Mouse (Mus musculus) lung, adult 18-20 months (tissue): ENCODE results near the gene Csf3r.

ENCODE experiments used
- DNase-seq, 2 experiments: peaks; one replicate each; pipeline ENCODE4 v3.0.0; 2022; ENCODE audit warnings: mixed read lengths in 2 of 2

Csf3r gene

DNA sequence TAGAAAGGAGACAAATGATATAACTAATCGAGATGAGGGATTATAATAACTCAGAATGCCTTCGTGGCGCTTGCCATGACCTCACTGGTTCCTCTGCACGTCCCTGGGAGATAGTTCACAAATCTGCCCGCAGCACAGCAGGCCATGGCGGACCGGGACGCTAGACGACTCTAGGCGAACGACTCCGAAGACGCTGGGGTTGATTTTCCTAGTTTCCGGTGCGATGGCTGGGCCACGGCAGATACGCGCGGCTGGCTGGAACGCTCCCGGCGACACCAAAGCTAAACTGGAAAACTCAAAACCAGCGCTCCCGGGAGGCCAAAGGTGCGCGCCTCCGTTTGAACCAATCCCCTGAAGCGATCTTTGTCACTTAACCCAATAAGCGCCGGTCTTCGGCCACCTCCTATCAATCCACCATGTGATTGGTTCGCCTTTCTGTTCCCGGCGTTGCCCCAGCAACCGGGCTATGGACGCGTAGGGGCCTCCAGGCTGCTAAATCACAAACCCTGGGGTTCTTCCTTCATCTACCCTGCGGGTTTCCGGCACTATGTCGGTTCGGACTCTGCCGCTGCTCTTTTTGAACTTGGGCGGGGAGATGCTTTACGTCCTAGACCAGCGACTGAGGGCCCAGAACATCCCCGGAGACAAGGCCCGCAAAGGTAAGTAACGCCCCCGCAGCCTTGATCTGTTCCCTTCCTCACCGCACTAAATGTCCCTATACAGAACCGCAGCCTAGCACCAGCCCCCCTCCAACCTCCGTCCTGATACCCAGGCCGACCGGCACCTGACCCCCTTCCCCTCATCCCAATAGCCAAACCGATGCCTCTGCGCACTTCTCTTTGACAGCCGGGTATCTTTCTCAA is 34.0 kb downstream of the Csf3r start, which contains the start of gene Oscp1:
Oscp1 (plus strand) TSS at position 432 of the 863 bp plus-strand sequence.
- DNase-seq = peak; percentile 91 to 94

DNA sequence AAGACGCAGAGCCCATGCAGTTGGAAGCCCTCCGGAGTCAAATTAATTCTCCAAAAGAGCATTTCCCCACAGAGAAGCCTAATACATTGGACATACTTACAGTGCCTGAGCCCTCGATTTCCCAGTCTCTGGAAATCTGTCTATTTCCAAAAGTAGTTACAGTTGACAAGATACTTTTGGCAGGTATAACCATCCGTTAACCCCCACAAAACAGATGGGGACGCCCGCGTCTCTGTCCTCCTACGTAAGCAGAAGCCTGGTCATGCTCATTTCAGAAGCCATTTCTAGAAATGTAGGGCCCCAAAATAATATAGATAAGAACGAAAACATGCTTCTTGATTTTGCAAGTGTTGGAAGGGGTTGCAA is 34.6 kb downstream of the Csf3r start:
- no peak for DNase-seq

- DNase-seq = no peak
Observed at GRCm38 (mm10) chr4:126062856-126063255, 38.5 kb downstream of the Csf3r start.

GRCm38 (mm10) chr4:126065241-126065640 is 40.9 kb downstream of the Csf3r start:
- peak; percentile 45 to 58 for DNase-seq

GRCm38 (mm10) chr4:126067401-126068077 is 43.2 kb downstream of the Csf3r start:
- peak; percentile 74 to 76 for DNase-seq

DNA sequence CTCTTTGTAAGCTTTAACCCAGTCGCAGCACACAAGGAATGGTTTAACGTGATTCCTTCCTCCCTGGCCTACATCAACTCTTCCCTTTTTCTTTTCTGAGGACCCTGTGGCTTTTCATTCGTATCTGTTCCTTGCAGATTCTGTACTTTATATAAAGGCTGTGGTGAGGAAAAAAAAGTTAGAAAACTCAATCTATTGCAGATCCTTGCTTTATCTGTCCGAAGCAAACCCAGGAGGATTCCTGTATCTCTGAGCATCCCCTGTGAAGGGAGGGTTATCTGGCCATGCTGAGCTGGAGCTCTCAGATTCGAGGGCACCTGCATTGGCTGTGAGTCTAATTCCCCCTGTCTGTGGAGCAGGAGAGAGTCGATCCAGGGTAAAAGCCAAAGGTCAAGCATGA is 44.5 kb downstream of the Csf3r start:
- no peak for DNase-seq

GRCm38 (mm10) chr4:126077833-126078232 is 53.5 kb downstream of the Csf3r start:
- DNase-seq = no peak

- DNase-seq = no peak
Observed at GRCm38 (mm10) chr4:126079266-126079665, 54.9 kb downstream of the Csf3r start.

DNA sequence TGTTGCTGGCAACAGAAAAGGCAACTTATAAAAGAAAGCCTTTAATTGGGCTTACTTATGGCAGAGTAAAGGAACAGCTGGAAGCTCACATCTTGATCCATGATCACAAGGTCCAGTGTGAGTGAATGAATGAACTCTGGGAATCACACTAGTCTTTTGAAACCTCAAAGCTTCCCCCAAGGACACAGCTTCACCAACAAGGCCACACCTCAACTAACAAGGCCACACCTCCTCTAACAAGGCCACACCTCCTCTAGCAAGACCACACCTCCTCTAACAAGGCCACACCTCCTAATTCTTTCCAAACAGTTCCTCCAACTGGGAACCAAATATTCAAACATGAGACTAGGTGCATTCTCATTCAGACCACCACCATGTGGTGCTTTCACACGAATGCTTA is 57.3 kb downstream of the Csf3r start:
- no peak for DNase-seq

- DNase-seq = no peak
Observed at GRCm38 (mm10) chr4:126083021-126083420, 58.7 kb downstream of the Csf3r start.

GRCm38 (mm10) chr4:126084382-126084781 is 60.0 kb downstream of the Csf3r start:
- DNase-seq = no peak

- DNase-seq = peak; percentile 82 to 87
Observed at GRCm38 (mm10) chr4:126085996-126086576, 61.7 kb downstream of the Csf3r start.

DNA sequence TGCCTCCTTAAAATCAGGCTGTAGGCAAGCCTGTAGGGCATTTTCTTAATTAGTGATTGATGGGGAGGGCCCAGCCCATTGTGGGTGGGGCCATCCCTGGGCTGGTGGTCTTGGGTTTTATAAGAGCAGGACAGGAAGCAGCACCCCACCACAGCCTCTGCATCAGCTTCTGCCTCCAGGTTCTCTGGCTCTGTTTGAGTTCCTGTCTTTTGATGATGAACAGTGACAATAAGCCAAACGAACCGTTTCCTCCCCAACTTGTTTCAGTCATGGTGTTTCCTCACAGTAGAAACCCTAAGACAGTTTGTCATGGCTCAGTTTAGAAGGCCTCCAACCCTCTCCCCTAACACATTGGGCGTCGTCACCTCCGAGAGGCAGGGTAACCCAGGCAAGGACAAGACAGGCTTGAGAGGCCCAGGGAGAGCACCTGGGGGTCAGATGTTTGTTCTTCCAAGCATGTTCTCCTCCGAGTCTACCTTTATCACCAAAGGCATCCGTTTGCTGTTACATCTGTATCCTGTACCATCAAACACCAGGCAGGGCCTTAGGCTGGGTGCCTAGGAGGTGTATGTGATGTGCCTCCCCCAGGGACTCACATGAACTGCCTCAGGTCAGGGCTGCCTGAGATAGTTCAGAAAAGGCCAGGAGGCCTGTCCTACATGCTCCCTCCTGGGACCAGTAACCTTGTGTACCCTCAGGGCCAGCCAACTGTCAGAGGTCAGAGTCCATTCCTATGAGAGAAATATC is 65.9 kb downstream of the Csf3r start:
- DNase-seq = no peak

GRCm38 (mm10) chr4:126090848-126091124 is 66.4 kb downstream of the Csf3r start:
- no peak for DNase-seq

GRCm38 (mm10) chr4:126091873-126092272 is 67.5 kb downstream of the Csf3r start:
- DNase-seq = no peak
